Mouse (Mus musculus): ENCODE data around the gene Dnajc15. TPM values are rescaled to one million over a fixed set of nuclear protein-coding genes. Genes with fewer than 3 reads are reported as not detected.

Dnajc15 gene
- total RNA-seq, 2 experiments from 2014 or later = 231 to 253 TPM

DNA sequence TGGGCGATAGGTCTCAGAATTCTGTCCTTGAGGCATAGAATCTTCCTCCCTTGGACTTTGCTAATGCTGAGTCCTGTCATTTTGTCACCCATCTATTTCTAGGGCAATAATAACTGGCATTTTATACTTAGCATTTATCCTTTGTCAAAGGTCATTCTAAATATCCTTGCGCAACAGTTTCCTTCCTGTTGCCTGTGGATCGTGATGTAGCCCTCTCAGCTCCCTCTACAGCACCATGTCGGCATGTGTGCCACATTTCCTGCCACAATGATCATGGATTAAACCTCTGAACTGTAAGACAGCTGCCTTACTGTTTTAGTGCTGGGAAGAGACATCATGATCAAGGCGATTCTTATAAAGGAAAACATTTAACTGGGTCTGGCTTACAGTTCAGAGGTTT lies 68.6 kb downstream of the Dnajc15 start:
- intact Hi-C loops (cut with DNase I) = no loop called here
- no peak for DNase-seq

DNA sequence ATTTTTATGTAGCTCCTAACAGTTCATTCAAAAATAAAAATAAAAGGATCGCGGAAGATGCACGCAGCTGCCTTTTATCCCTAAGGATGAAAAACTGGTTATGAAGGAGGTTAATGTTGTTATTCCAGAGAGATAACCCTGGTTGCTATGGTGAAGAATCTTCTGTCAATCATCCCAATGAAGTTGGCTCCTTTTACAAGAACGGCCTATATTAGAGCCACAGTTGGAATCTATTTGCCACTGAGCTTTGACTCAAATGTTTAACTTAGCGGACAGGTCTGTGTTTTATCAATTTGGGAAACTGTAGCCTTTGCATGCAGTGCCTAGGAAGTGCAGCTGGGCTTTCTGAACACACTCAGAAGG lies 72.7 kb downstream of the Dnajc15 start:
- intact Hi-C loops (cut with DNase I) = no loop called here
- DNase-seq = no peak

DNA sequence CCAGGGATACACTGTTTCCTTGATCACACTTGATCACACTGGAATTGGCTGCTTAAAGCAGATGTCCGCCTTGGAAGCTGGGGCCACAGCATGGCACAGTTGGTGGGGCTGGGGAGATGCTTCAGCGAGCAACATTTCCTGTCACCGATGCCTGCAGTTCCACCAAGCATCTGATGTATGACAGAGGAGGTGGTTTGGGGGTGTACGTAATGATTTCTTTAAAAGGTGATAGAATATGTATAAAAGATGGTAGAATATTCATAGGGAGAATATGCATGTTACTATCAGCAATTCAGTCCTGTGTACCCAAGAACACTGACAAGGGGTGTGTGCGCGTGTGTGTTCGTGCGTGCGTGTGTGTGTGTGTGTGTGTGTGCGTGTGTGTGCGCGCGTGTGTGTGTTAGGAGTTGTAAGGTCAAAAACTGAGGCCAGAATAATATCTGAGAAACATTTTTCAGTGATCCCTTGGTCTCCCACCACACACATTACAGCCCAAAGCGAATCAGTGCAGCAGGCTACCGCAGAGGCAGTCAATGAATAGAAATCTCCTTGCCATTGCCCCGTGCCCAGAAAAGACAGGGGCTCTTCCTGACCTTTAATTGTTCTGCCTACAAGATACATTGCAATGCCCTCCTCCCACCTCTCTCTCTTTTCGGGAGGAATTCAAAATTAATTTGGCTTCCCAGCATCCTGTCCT lies 73.2 kb downstream of the Dnajc15 start:
- DNase-seq = no peak
- intact Hi-C loops (cut with DNase I) = no loop called here

DNA sequence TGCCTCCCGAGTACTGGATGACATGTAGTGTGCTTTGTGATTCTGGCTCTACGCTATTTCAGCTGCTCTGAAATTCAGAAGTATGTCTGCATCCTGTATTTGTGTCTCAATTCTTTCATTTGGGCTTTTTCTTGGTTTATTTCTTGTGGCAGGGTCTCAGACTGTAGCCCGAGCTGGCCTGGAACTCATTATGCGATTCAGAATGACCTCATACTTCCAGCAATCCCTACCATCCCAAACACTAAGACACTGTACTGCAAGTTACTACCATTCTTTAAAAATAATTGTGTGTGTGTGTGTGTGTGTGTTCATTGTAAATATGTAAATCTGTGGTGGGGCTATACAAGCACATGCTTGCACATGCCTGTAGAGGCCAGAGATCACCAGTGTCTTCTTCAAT lies 78.4 kb downstream of the Dnajc15 start:
- intact Hi-C loops (cut with DNase I) = no loop called here

DNA sequence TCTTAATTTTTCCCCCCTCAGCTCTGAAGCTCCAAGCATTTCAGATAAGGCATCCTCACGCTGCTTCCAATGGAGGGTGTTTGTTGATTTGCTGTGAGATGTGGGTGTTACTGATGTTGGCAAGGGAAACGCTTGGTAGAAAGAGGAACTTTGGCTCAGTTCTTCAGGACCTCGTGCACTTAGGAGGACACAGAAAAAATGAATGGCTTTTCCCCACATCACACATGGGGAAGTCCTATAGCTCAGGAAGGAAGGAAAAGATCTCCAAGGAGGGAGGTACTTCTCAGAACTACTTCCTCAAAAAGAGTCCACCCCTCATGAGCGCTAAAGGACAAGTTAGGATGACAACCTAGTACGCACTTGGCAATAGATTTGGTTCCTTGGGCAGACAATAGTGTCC lies 79.7 kb downstream of the Dnajc15 start:
- no peak for DNase-seq
- intact Hi-C loops (cut with DNase I) = no loop called here

More for the DNA sequence above, 78.4 kb downstream of the Dnajc15 start:
- no peak for DNase-seq

DNA sequence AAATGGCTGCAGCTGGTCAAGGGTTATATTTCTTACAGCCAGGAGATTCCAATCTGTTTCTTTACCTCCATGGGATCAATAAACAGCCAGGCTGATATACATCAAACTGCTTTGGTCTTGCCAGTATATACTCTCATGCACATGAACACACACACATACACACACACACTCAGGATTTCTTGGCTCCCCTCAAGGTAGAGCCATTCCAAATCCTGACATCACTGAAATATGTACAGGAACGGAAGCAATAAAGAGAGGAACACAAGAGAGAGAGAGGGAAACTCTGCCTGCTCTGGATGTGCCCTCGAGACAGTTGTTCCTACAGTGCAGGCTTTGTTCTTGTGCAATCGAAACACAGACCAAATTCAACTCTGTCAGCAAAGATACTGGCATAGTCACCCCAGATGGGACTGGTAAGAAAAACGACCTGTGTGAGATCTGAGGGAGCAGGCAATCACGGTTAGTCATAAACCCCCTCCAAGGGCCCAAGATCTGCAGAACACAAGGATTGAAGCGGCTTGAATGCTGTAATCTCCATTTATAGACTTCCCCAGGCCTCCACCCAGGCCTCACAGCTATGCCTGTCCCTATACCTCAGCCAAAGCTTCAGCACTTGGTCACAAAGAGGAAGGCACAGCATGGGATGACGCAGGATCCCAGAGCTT lies 80.5 kb downstream of the Dnajc15 start:
- intact Hi-C loops (cut with DNase I) = no loop called here
- DNase-seq = no peak

DNA sequence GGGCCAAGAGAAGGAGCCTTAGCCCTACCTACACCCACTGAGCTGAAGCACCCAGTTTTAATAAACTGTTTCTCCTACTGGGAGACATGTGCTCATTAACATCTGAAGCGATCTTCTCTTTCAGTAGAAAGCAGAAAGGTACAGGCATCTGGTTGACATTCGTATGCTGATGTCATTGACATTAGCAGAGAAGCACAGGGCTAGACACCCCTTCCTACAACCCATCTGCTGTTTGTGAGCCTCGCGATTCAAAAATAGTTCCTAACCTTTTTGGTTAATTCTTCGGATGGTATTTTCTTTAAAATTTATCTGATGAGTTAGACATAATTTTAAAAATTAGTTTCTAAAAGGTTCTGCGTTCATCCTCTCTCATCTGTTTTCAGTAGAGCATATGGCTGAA lies 81.9 kb downstream of the Dnajc15 start:
- DNase-seq = no peak
- intact Hi-C loops (cut with DNase I) = no loop called here

DNA sequence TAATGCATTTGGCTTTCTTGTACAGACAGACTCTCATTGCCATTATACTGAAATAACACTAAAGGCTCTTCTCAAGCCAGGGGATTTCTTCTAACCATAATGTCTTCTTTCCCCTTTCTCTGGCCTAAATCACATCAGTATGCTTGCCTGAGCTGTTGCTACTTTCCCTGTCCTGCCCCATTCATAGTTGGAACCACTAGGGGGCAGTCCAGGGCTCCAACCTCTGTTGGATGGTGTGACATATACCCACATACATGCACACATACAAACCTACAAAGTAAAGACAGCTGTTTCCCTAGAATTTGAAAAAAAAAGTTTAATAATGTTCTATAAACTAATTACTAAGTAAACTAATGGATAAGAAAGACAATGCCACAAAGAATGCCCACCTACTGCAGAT lies 91.7 kb downstream of the Dnajc15 start:
- peak in 1 of 2 experiments; percentile 4 for DNase-seq
- intact Hi-C loops (cut with DNase I) = no loop called here

DNA sequence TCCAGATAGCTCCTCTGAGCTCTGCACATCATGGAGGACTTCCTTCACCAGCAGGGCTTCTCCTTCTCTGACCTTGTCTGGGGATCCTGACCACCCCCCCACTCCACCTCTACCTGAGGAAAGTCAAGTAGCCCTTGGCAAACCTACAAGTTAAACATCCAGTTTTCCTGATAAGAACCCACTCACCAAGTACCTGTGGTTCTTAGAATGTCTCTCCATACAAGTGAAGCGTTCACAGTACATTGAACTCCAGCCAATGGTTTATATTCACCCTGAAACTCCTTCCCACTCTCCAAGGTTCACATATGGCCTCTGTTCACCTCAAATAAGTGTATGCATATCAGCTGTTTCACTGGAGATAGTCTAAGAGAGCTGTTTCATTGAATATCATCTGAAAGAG lies 97.6 kb downstream of the Dnajc15 start:
- no peak for DNase-seq
- intact Hi-C loops (cut with DNase I) = no loop called here

DNA sequence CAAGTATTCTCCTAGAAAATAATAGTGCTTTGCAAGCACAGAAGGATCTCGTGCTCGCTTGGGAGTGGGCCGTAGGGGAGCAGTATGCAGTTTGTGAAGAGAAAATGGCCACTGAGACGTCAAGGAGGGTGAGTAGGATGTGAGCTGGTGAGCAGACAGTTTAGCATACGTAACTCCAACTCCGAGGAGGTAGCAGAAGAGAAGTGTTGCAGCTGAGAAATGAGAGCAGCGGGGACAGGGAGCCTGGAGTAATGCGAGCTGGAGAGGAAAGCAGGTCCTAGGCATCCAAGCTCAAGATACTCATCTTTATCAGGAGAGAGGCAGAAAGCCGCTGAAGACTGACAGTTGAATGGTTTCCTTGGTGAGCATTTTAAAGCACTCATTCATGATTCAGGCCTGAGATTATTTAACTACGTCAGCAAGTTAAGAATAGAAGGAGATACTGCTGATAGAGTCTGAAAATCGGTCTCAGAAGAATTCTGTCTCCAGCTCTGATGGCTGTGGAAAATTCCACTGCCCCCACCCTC lies 98.9 kb downstream of the Dnajc15 start:
- no peak for DNase-seq
- intact Hi-C loops (cut with DNase I) = no loop called here

DNA sequence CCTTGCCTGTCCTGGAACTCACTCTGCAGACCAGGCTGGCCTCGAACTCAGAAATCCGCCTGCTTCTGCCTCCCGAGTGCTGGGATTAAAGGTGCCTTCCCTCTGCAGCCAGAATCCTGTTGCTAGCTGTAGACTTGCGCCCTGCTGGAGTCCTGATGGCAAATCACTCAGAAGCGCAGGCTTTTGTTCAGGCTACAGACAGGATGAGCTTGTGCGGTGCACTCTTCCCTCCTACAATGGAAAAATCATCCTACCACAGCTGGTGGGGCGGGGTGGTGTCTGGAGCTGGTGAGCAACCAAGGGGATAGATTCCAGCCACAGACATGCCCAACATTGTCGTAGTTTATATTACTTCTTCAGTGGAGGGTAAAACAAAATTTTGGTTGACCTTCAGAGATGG lies 101.6 kb downstream of the Dnajc15 start:
- intact Hi-C loops (cut with DNase I) = no loop called here
- no peak for DNase-seq

DNA sequence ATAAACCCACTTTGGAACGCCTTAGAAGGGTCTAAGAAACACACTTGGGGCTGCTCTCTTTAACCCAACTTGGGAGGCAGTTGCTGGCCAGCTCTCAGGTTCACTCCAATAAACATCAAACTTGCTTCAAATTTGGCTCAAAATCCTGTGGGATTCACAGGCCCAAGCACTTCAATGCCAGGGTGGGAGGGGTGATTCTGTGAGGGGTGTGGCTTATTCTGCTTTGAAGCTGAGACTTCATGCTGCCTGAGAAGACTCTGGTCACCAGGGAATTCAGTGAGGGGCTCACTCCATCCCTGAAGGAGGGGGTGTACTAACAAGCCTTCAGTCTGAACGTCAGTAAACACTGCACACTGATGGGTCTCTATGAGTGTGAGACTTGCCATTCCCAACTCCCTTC lies 103.3 kb downstream of the Dnajc15 start:
- DNase-seq = no peak
- intact Hi-C loops (cut with DNase I) = no loop called here

Other genes with a start within 250 kb of the Dnajc15 start
- 1 to 10 TPM in 1 of 2 experiments, under 1 TPM in 1; 0.76 to 1.0 TPM for gene Epsti1, start 29.1 kb upstream of the Dnajc15 start, total RNA-seq (2021)
- under 1 TPM in 1 of 2 experiments, not detected in 1; 0.67 TPM for gene Fam216b, start 213.9 kb upstream of the Dnajc15 start, total RNA-seq (2021)

Measured in heart, postnatal 14 days (tissue).